Comparison of ENCODE assay signal across 20 mouse cellular contexts in genomic region chr9:116524386-116524785, GRCm38 (mm10).
DNase-seq lines count a peak whose midpoint lies in the region; ATAC-seq lines count a peak whose summit lies in the region.
"Had no signal": no experiment of that assay in that cellular context is flagged by ENCODE, and none has a peak within 500 bp of the region (broad histone marks: within the 10 kb centered on the region; RNA-seq: fewer than 3 reads in every experiment).

No protein-coding gene starts in this region.

- H3K27me3 ChIP-seq in kidney, embryonic 16.5 days (ENCODE audit: insufficient read depth, low read length), result no peaks in the 10 kb centered on the region
- H3K27me3 ChIP-seq in heart, embryonic 11.5 days (ENCODE audit: control insufficient read depth, insufficient read depth, low read length), result no peaks in the 10 kb centered on the region
- H3K27me3 ChIP-seq: forebrain, embryonic 12.5 days; liver, embryonic 15.5 days had no signal

- H3K27ac ChIP-seq in kidney, embryonic 16.5 days (ENCODE audit: low read length), result no peak overlapping the region
- no peak overlapping the region for H3K27ac ChIP-seq in heart, embryonic 11.5 days (ENCODE audit: low read depth, low read length)
- H3K27ac ChIP-seq: forebrain, embryonic 12.5 days; liver, embryonic 15.5 days; macrophage; midbrain, embryonic 10.5 days had no signal

- H3K4me1 ChIP-seq in kidney, embryonic 16.5 days (ENCODE audit: insufficient read depth, low read length), result no peaks in the 10 kb centered on the region
- no peaks in the 10 kb centered on the region for H3K4me1 ChIP-seq in heart, embryonic 11.5 days (ENCODE audit: control insufficient read depth, insufficient read depth, low read length)
- H3K4me1 ChIP-seq: forebrain, embryonic 12.5 days; liver, embryonic 15.5 days; midbrain, embryonic 10.5 days had no signal

- ATAC-seq in kidney, embryonic 16.5 days (ENCODE audit: low FRiP score, low TSS enrichment), result no peak
- no peak for ATAC-seq in heart, embryonic 11.5 days (replicated peaks; ENCODE audit: insufficient number of reproducible peaks, low FRiP score, low TSS enrichment)
- ATAC-seq: intestine, postnatal 0 days had no signal

- no peak overlapping the region for H3K4me2 ChIP-seq in kidney, embryonic 16.5 days (replicated peaks; ENCODE audit: low read depth, low read length)
- H3K4me2 ChIP-seq in heart, embryonic 11.5 days, result no peak overlapping the region
- H3K4me2 ChIP-seq: forebrain, embryonic 12.5 days; liver, embryonic 15.5 days had no signal

- no peaks in the 10 kb centered on the region for H3K36me3 ChIP-seq in kidney, embryonic 16.5 days (ENCODE audit: insufficient read depth, low read length)
- no peaks in the 10 kb centered on the region for H3K36me3 ChIP-seq in heart, embryonic 11.5 days (ENCODE audit: control insufficient read depth, insufficient read depth, low read length)
- H3K36me3 ChIP-seq: forebrain, embryonic 12.5 days; G1E; liver, embryonic 15.5 days; midbrain, embryonic 10.5 days had no signal

- peak; percentile 5 for DNase-seq in cerebellum, adult 9-11 months
- no peak for DNase-seq in cerebellum, adult 9-10 months
- peak; percentile 13 for DNase-seq in kidney, postnatal 10 days
- DNase-seq in Muller cell, postnatal 12 days (ENCODE audit: inconsistent ontology term), result peak; percentile 28
- peak; percentile 89 to 90 for DNase-seq in cerebellum, postnatal 10 days
- no peak for DNase-seq in right cerebral cortex, postnatal 4 days
- DNase-seq: adrenal gland, postnatal 14 days; B cell, adult 2 months; gastrocnemius, postnatal 36 days; heart, postnatal 4 days; layer of hippocampus, adult 9-11 months; liver had no signal

- WGBS in kidney, embryonic 16.5 days, result 83% methylated on average over 5 of the region's 5 CpGs
- WGBS in heart, embryonic 11.5 days (ENCODE audit: insufficient replicate concordance), result 85% methylated on average over 5 of the region's 5 CpGs

- peaks cover 8% of the 10 kb centered on the region; the same call in 1 of the 2 replicates for H3K9me3 ChIP-seq in kidney, embryonic 16.5 days (ENCODE audit: low read length)
- no peaks in the 10 kb centered on the region for H3K9me3 ChIP-seq in heart, embryonic 11.5 days (replicated peaks; ENCODE audit: control insufficient read depth, low read length)
- H3K9me3 ChIP-seq: liver, embryonic 15.5 days; midbrain, embryonic 10.5 days had no signal

- H3K4me3 ChIP-seq in kidney, embryonic 16.5 days (ENCODE audit: low read length), result no peak overlapping the region
- H3K4me3 ChIP-seq in heart, embryonic 11.5 days (ENCODE audit: low read depth, low read length), result no peak overlapping the region
- H3K4me3 ChIP-seq: forebrain, embryonic 12.5 days; liver, embryonic 15.5 days; midbrain, embryonic 10.5 days had no signal

- no peak overlapping the region for H3K9ac ChIP-seq in kidney, embryonic 16.5 days (replicated peaks; ENCODE audit: low read length)
- no peak overlapping the region for H3K9ac ChIP-seq in heart, embryonic 11.5 days (ENCODE audit: low read depth, low read length)
- H3K9ac ChIP-seq: forebrain, embryonic 12.5 days; liver, embryonic 15.5 days had no signal

Comparison
In these comparisons a context has a peak if more than half of its experiments do, and no peak if none do; other contexts are left out.
1. DNase-seq: peak in cerebellum, adult 9-11 months (single experiment), kidney, postnatal 10 days (single experiment), Muller cell, postnatal 12 days (single experiment) and cerebellum, postnatal 10 days (2 of 2); none in cerebellum, adult 9-10 months (single experiment) and right cerebral cortex, postnatal 4 days (single experiment).